Mouse (Mus musculus) neural tube, embryonic 11.5 days (tissue): Measurements from ENCODE around the gene Mrpl22. TPM values are rescaled to one million over a fixed set of nuclear protein-coding genes. Genes with fewer than 3 reads are reported as not detected.
"Not testable (repeated sequence)": the region's sequence is repeated elsewhere in the genome, so short reads cannot be mapped to it uniquely, and the experiment has no call there.

ENCODE experiments used
- ATAC-seq: fragments of 200-750 bp; cut with Nextera tagmentation; 2 replicates; pipeline ENCODE4 v1.8.0; 2017; ENCODE audit warnings: moderate number of reproducible peaks, mild to moderate bottlenecking, moderate TSS enrichment, moderate library complexity; ENCODE audit not compliant: insufficient read depth, low FRiP score, low TSS enrichment
- DNase-seq: peaks from one replicate; pipeline ENCODE4 v3.0.0-alpha.2; 2015; ENCODE audit warnings: low spot score
- H3K27ac ChIP-seq: fragments of 300-500 bp; sonication (generic); 2 replicates; pipeline ENCODE4 v1.5.1; 2014; ENCODE audit warnings: low read depth, mild to moderate bottlenecking, low read length
- H3K27me3 ChIP-seq: fragments of 300-500 bp; sonication (generic); 2 replicates; pipeline ENCODE4 v1.6.1; 2014; ENCODE audit warnings: mild to moderate bottlenecking, low read length, mixed read lengths; ENCODE audit not compliant: control insufficient read depth, insufficient read depth
- H3K36me3 ChIP-seq: fragments of 300-500 bp; sonication (generic); 2 replicates; pipeline ENCODE4 v1.6.1; 2014; ENCODE audit warnings: mild to moderate bottlenecking, low read length, moderate library complexity, mixed read lengths; ENCODE audit not compliant: control insufficient read depth, insufficient read depth
- H3K4me1 ChIP-seq: fragments of 300-500 bp; sonication (generic); 2 replicates; pipeline ENCODE4 v1.6.1; 2014; ENCODE audit warnings: low read length, mixed read lengths; ENCODE audit not compliant: control insufficient read depth, insufficient read depth
- H3K4me2 ChIP-seq: fragments of 300-500 bp; sonication (generic); 2 replicates; pipeline ENCODE4 v1.6.1; 2014; ENCODE audit warnings: low read depth, mild to moderate bottlenecking, moderate library complexity
- H3K4me3 ChIP-seq: fragments of 300-500 bp; sonication (generic); 2 replicates; pipeline ENCODE4 v1.5.1; 2014; ENCODE audit warnings: low read depth, low read length
- H3K9ac ChIP-seq: fragments of 300-500 bp; sonication (generic); 2 replicates; pipeline ENCODE4 v1.6.1; 2014; ENCODE audit warnings: mild to moderate bottlenecking, low read length
- H3K9me3 ChIP-seq: fragments of 300-500 bp; sonication (generic); 2 replicates; pipeline ENCODE4 v1.6.1; 2016; ENCODE audit warnings: low read length; ENCODE audit not compliant: control insufficient read depth
- WGBS: fragments of 180-500 bp; shearing (Covaris S2); extraction: QIAGEN DNeasy Blood & Tissue Kit; methylation state at CpG from one replicate; pipeline ENCODE4 v1.1.7; 2014; 5-methylcytosine and 5-hydroxymethylcytosine counted together
- polyA plus RNA-seq: library from polyadenylated mRNA; unstranded; fragments of >200 nt; fragmentation: Nextera tagmentation; extraction: Ambion mirVana; gene quantifications from 2 replicates; pipeline ENCODE4 v1.2.1, GENCODE M21; 2014

The Mrpl22 gene
- polyA plus RNA-seq, 1 experiment from 2014 or later = 123 TPM

- DNase-seq = peak; percentile 90
- ATAC-seq = peak; percentile 78
- H3K36me3 ChIP-seq = peaks cover 2% of the 10 kb centered on the region; the same call in 1 of the 2 replicates
- H3K4me2 ChIP-seq = peak within 1 kb of the TSS; percentile 59
- peak within 1 kb of the TSS; percentile 47 for H3K27ac ChIP-seq
- peak within 1 kb of the TSS; percentile 81 for H3K4me3 ChIP-seq
- WGBS = 1% methylated on average over 68 of the region's 71 CpGs
- peak within 1 kb of the TSS; percentile 82 for H3K9ac ChIP-seq
- H3K9me3 ChIP-seq = no peaks in the 10 kb centered on the region
- H3K27me3 ChIP-seq = no peaks in the 10 kb centered on the region
- no peaks in the 10 kb centered on the region; the same call in 1 of the 2 replicates for H3K4me1 ChIP-seq
Observed at GRCm38 (mm10) chr11:58168167-58168915, 3.1 kb upstream of the Mrpl22 start, which contains the start of gene Gemin5. Gene Gemin5, minus strand, starts transcription at chr11:58168539.

DNA sequence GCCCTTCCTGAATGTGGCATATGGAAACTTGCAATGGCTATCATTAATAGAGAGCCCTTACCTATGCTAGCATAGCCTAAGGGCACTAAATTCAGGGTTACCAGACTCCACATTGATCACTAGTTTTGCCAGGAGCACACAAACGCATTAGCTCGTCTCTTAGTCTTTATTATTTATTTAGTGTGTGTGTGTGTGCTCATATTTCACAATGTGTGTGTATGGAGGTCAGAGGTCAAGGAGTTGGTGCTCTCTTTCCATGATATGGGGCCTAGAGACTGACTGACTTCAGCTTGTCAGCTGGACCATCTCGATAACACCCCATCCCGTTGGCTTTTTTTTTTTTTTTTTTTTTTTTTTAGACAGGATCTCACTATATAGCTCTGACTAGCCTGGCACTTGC lies 1.8 kb upstream of the Mrpl22 start:
- no peak for DNase-seq
- Histone ChIP-seq H3K9ac (no peak overlapping the region), H3K4me3 (no peak overlapping the region), H3K4me2 (no peak overlapping the region), H3K36me3 (peaks cover 2% of the 10 kb centered on the region; the same call in 1 of the 2 replicates), H3K27ac (no peak overlapping the region), H3K9me3 (no peaks in the 10 kb centered on the region), H3K4me1 (no peaks in the 10 kb centered on the region; the same call in 1 of the 2 replicates), H3K27me3 (no peaks in the 10 kb centered on the region)
- 82% methylated on average over 4 of the region's 4 CpGs for WGBS
- no peak for ATAC-seq

- DNase-seq (peak; percentile 69), ATAC-seq (no peak)
- peaks cover 9% of the 10 kb centered on the region for H3K36me3 ChIP-seq
- H3K27ac ChIP-seq = no peak overlapping the region
- H3K4me1 ChIP-seq = no peaks in the 10 kb centered on the region
- WGBS = 21% methylated on average over 3 of the region's 3 CpGs
- H3K9ac ChIP-seq = no peak overlapping the region
- H3K27me3 ChIP-seq = no peaks in the 10 kb centered on the region
- no peak overlapping the region for H3K4me2 ChIP-seq
- no peaks in the 10 kb centered on the region for H3K9me3 ChIP-seq
- no peak overlapping the region for H3K4me3 ChIP-seq
Observed at GRCm38 (mm10) chr11:58179563-58179962, 8.1 kb downstream of the Mrpl22 start.

DNA sequence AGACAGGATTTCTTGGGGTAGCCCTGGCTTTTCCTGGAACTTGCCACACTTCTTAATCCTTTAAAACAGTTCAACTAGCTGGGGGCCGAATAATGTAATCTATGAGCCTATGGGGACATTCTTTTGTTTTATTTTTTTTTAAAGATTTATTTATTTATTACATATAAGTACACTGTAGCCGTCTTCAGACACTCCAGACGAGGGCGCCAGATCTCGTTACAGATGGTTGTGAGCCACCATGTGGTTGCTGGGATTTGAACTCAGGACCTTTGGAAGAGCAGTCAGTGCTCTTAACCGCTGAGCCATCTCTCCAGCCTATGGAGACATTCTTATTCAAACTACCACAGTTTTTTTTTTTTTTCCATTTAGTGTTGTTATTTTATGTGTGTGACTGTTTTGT lies 8.5 kb downstream of the Mrpl22 start:
- not testable (repeated sequence) for H3K36me3 ChIP-seq, DNase-seq, H3K4me3 ChIP-seq, H3K9ac ChIP-seq, H3K4me1 ChIP-seq, H3K27me3 ChIP-seq, ATAC-seq, H3K9me3 ChIP-seq, H3K27ac ChIP-seq, H3K4me2 ChIP-seq
- WGBS = 96% methylated on average over 6 of the region's 6 CpGs

DNA sequence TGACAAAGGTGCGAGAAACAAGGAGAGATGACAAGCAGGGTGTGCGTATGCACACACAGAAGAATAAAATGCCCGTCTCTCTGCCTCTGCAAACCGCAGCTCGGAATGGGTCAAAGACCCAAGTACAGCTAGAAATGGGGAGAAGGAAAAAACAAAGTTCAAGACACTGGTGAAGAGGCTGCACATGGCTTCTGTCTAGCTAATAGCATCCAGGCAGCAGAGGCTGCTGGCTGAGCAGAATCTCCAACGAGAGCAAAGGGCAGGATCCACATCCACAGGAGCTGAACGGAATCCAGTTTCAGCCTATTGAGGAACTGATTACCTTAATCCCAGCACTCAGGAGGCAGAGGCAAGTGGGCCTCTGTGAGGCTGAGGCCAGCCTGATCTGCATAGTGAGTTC lies 9.3 kb downstream of the Mrpl22 start:
- no peak overlapping the region for H3K4me2 ChIP-seq
- 93% methylated on average over 7 of the region's 7 CpGs for WGBS
- no peaks in the 10 kb centered on the region for H3K27me3 ChIP-seq
- H3K4me1 ChIP-seq = no peaks in the 10 kb centered on the region
- peaks cover 4% of the 10 kb centered on the region; the same call in 1 of the 2 replicates for H3K36me3 ChIP-seq
- H3K9ac ChIP-seq = no peak overlapping the region
- ATAC-seq (no peak), DNase-seq (no peak)
- no peaks in the 10 kb centered on the region for H3K9me3 ChIP-seq
- no peak overlapping the region for H3K27ac ChIP-seq
- H3K4me3 ChIP-seq = no peak overlapping the region

- Histone ChIP-seq H3K9me3 (no peaks in the 10 kb centered on the region), H3K4me1 (no peaks in the 10 kb centered on the region), H3K36me3 (no peaks in the 10 kb centered on the region), H3K27ac (no peak overlapping the region), H3K9ac (no peak overlapping the region), H3K27me3 (no peaks in the 10 kb centered on the region), H3K4me2 (no peak overlapping the region), H3K4me3 (no peak overlapping the region)
- 86% methylated on average over 3 of the region's 3 CpGs for WGBS
- DNase-seq = no peak
- ATAC-seq = no peak
Observed at GRCm38 (mm10) chr11:58183579-58183978, 12.1 kb downstream of the Mrpl22 start.

GRCm38 (mm10) chr11:58189675-58190074 lies 18.2 kb downstream of the Mrpl22 start:
- no peak overlapping the region for H3K27ac ChIP-seq

DNA sequence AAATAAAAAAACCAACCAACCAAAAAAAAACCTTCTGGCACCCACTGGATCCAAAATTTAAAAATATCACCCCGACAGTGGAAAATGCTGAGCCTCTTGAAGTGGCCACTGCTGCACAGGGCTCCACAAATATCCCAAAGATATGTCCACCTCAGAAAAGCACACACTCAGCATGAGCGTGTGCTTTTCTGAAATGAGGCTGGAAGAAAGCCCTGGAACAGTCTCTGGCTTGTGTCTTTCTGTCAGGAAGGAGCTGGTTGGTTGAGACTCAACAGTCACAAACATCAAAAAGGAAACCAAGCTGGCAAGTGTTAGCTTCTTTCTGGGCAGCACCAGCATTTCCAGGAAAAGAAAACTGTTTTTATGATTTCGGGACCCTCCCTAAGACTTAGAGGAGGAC lies 21.9 kb downstream of the Mrpl22 start:
- no peak overlapping the region for H3K9ac ChIP-seq
- no peak overlapping the region for H3K27ac ChIP-seq
- H3K4me3 ChIP-seq = no peak overlapping the region
- no peaks in the 10 kb centered on the region for H3K36me3 ChIP-seq
- no peaks in the 10 kb centered on the region for H3K9me3 ChIP-seq
- H3K27me3 ChIP-seq = no peaks in the 10 kb centered on the region
- 86% methylated on average over 3 of the region's 3 CpGs for WGBS
- H3K4me1 ChIP-seq = no peaks in the 10 kb centered on the region
- ATAC-seq (no peak), DNase-seq (no peak)
- no peak overlapping the region for H3K4me2 ChIP-seq

More at GRCm38 (mm10) chr11:58189675-58190074, 18.2 kb downstream of the Mrpl22 start:
- Histone ChIP-seq H3K4me2 (no peak overlapping the region), H3K9ac (no peak overlapping the region), H3K9me3 (no peaks in the 10 kb centered on the region), H3K4me3 (no peak overlapping the region), H3K36me3 (no peaks in the 10 kb centered on the region), H3K4me1 (no peaks in the 10 kb centered on the region), H3K27me3 (no peaks in the 10 kb centered on the region)
- ATAC-seq (no peak), DNase-seq (no peak)
- 96% methylated on average over 6 of the region's 6 CpGs for WGBS
